Mouse (Mus musculus) liver, embryonic 14.5 days (tissue): ENCODE data around the gene Procr. TPM values are rescaled to one million over a fixed set of nuclear protein-coding genes. Genes with fewer than 3 reads are reported as not detected.

Experiments used
- ATAC-seq: fragments of 200-750 bp; cut with Nextera tagmentation; 2 replicates; pipeline ENCODE4 v1.8.0; 2017; ENCODE audit warnings: moderate number of reproducible peaks, mild to moderate bottlenecking, moderate library complexity; ENCODE audit not compliant: insufficient read depth
- DNase-seq, 3 experiments: peaks; one replicate each; pipeline ENCODE4 v3.0.0-alpha.2; 2012 to 2013; ENCODE audit warnings: low read depth in 3 of 3, low spot score in 3 of 3
- H3K27ac ChIP-seq: fragments of 300-500 bp; sonication (generic); 2 replicates; pipeline ENCODE4 v1.5.1; 2014; ENCODE audit warnings: moderate library complexity, mild to moderate bottlenecking, control low read depth, inconsistent platforms
- H3K27me3 ChIP-seq: fragments of 300-500 bp; sonication (generic); 2 replicates; pipeline ENCODE4 v1.6.1; 2014; ENCODE audit warnings: mild to moderate bottlenecking, low read length, moderate library complexity; ENCODE audit not compliant: control insufficient read depth, insufficient read depth
- H3K36me3 ChIP-seq: fragments of 300-500 bp; sonication (generic); replicated peaks from 2 replicates; pipeline ENCODE4 v1.6.1; 2014; ENCODE audit warnings: low read depth; ENCODE audit not compliant: control insufficient read depth, insufficient read depth
- H3K4me1 ChIP-seq, 2 experiments: fragments of 200-500 bp in 1 of 2; fragments of 300-500 bp in 1 of 2; sonication (generic) in 1 of 2; replicated peaks; 2 replicates each; pipeline ENCODE4 v1.6.1; 2012 to 2014; ENCODE audit warnings: antibody characterized with exemption in 1 of 2, inconsistent platforms in 1 of 2, low read length in 1 of 2; ENCODE audit not compliant: control insufficient read depth in 2 of 2, insufficient read depth in 2 of 2
- H3K4me2 ChIP-seq: fragments of 300-500 bp; sonication (generic); 2 replicates; pipeline ENCODE4 v1.6.1; 2014; ENCODE audit warnings: low read depth, mild to moderate bottlenecking, control low read depth, moderate library complexity
- H3K4me3 ChIP-seq, 2 experiments: fragments of 200-500 bp in 1 of 2; fragments of 300-500 bp in 1 of 2; sonication (generic) in 1 of 2; 2 replicates each; pipeline ENCODE4 v1.5.1; 2012 to 2014; ENCODE audit warnings: low read depth in 2 of 2, low read length in 2 of 2, mild to moderate bottlenecking in 2 of 2, control low read depth in 1 of 2, inconsistent platforms in 1 of 2, moderate library complexity in 1 of 2; ENCODE audit not compliant: insufficient read depth in 1 of 2
- H3K9ac ChIP-seq: fragments of 300-500 bp; sonication (generic); replicated peaks from 2 replicates; pipeline ENCODE4 v1.6.1; 2014; ENCODE audit warnings: mild to moderate bottlenecking, control low read depth, moderate library complexity
- H3K9me3 ChIP-seq: fragments of 300-500 bp; sonication (generic); 2 replicates; pipeline ENCODE4 v1.6.1; 2016; ENCODE audit warnings: low read length, mixed read lengths; ENCODE audit not compliant: control insufficient read depth
- CTCF ChIP-seq: IDR thresholded peaks from 2 replicates; pipeline ENCODE4 v1.5.1; 2016; ENCODE audit warnings: antibody characterized with exemption, low read depth, control low read depth
- EP300 ChIP-seq: IDR thresholded peaks from 2 replicates; pipeline ENCODE4 v1.6.1; 2016; ENCODE audit warnings: antibody characterized with exemption, low read depth
- WGBS: fragments of 180-500 bp; shearing (Covaris S2); extraction: QIAGEN DNeasy Blood & Tissue Kit; methylation state at CpG from one replicate; pipeline ENCODE4 v1.1.7; 2014; ENCODE audit not compliant: insufficient replicate concordance; 5-methylcytosine and 5-hydroxymethylcytosine counted together
- polyA plus RNA-seq, 2 experiments: library from polyadenylated mRNA; depleted of rRNA in 1 of 2; stranded (reverse) in 1 of 2; unstranded in 1 of 2; fragments of >200 nt; fragmentation: Nextera tagmentation in 1 of 2; extraction: Ambion mirVana in 1 of 2; gene quantifications; 2 replicates each; pipeline versions ENCODE4 v1.2.1 to v1.2.3; 2012 to 2014

The Procr gene
- polyA plus RNA-seq, 2 experiments = 0.74 to 0.93 TPM

GRCm38 (mm10) chr2:155798613-155799012 lies 47.7 kb downstream of the Procr start:
- ATAC-seq (no peak), DNase-seq (no peak)
- H3K27me3 ChIP-seq = no peaks in the 10 kb centered on the region
- whole genome bisulfite sequencing = 41% methylated on average over 3 of the region's 3 CpGs
- no peak overlapping the region for H3K27ac ChIP-seq
- no peaks in the 10 kb centered on the region for H3K4me1 ChIP-seq
- no peak overlapping the region for H3K4me2 ChIP-seq
- H3K9me3 ChIP-seq = no peaks in the 10 kb centered on the region
- H3K36me3 ChIP-seq = no peaks in the 10 kb centered on the region
- no peak for TF ChIP-seq EP300
- no peak for TF ChIP-seq CTCF
- no peak overlapping the region for H3K9ac ChIP-seq
- no peak overlapping the region for H3K4me3 ChIP-seq

GRCm38 (mm10) chr2:155802761-155803160 lies 51.8 kb downstream of the Procr start:
- ATAC-seq (no peak), DNase-seq (peak in 1 of 3 experiments; percentile 16)
- Histone ChIP-seq H3K27ac (no peak overlapping the region), H3K4me3 (no peak overlapping the region), H3K27me3 (no peaks in the 10 kb centered on the region; the same call in 1 of the 2 replicates), H3K4me2 (no peak overlapping the region), H3K9me3 (no peaks in the 10 kb centered on the region), H3K36me3 (no peaks in the 10 kb centered on the region), H3K4me1 (no peaks in the 10 kb centered on the region), H3K9ac (no peak overlapping the region)
- WGBS = 42% methylated on average over 3 of the region's 3 CpGs
- no peak for TF ChIP-seq EP300
- TF ChIP-seq CTCF = peak; percentile 67

DNA sequence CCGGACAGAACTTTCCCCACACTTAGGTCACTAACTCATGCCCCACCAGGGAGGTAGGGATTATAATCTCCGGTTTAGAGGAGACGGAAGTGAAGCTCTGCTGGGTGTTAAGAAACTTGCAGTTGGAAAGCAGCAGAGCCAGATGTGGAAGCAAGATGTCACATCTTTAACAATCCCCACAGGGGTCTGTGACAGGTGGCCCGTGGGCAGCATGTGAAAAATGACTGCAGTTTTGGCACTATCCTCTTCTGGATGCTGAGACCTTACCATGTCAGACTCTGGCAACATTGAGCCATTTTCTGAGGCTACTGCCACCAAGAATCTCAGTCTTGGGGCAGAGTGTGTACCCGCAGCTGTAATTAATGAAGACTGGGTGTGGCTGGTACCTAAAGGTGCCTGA lies 53.1 kb downstream of the Procr start:
- H3K4me2 ChIP-seq = no peak overlapping the region
- ATAC-seq = no peak
- H3K9me3 ChIP-seq = no peaks in the 10 kb centered on the region
- no peaks in the 10 kb centered on the region for H3K4me1 ChIP-seq
- WGBS = 41% methylated on average over 5 of the region's 5 CpGs
- H3K4me3 ChIP-seq = no peak overlapping the region
- no peak for DNase-seq
- H3K27me3 ChIP-seq = no peaks in the 10 kb centered on the region; the same call in 1 of the 2 replicates
- H3K9ac ChIP-seq = no peak overlapping the region
- H3K36me3 ChIP-seq = no peaks in the 10 kb centered on the region
- H3K27ac ChIP-seq = no peak overlapping the region
- TF ChIP-seq CTCF (no peak), EP300 (no peak)

Other genes with a start within 250 kb of the Procr start
- gene Acss2, start 233.2 kb upstream of the Procr start, polyA plus RNA-seq (2012; rRNA removed) = 13.8 and 14.3 TPM in 2 replicates
- gene Acss2, start 233.2 kb upstream of the Procr start, polyA plus RNA-seq (2014; fragmentation: Nextera tagmentation; extraction: Ambion mirVana) = 18.3 and 21.4 TPM in 2 replicates
- 0.35 and 0.83 TPM in 2 replicates for gene Ggt7, start 232.9 kb upstream of the Procr start, polyA plus RNA-seq (2012; rRNA removed)
- 0.18 and 0.20 TPM in 2 replicates for gene Ggt7, start 232.9 kb upstream of the Procr start, polyA plus RNA-seq (2014; fragmentation: Nextera tagmentation; extraction: Ambion mirVana)
- gene Gss, start 158.3 kb upstream of the Procr start, polyA plus RNA-seq (2012; rRNA removed) = 34.2 and 37.9 TPM in 2 replicates
- 64.6 and 69.5 TPM in 2 replicates for gene Gss, start 158.3 kb upstream of the Procr start, polyA plus RNA-seq (2014; fragmentation: Nextera tagmentation; extraction: Ambion mirVana)
- 1.7 and 3.0 TPM in 2 replicates for gene Myh7b, start 139.9 kb upstream of the Procr start, polyA plus RNA-seq (2012; rRNA removed)
- gene Myh7b, start 139.9 kb upstream of the Procr start, polyA plus RNA-seq (2014; fragmentation: Nextera tagmentation; extraction: Ambion mirVana) = 1.5 and 1.6 TPM in 2 replicates
- gene Trpc4ap, start 58.7 kb upstream of the Procr start, polyA plus RNA-seq (2012; rRNA removed) = 37.3 and 37.7 TPM in 2 replicates
- gene Trpc4ap, start 58.7 kb upstream of the Procr start, polyA plus RNA-seq (2014; fragmentation: Nextera tagmentation; extraction: Ambion mirVana) = 44.7 and 48.7 TPM in 2 replicates
- gene Edem2, start 21.6 kb upstream of the Procr start, polyA plus RNA-seq (2012; rRNA removed) = 12.0 and 13.9 TPM in 2 replicates
- gene Edem2, start 21.6 kb upstream of the Procr start, polyA plus RNA-seq (2014; fragmentation: Nextera tagmentation; extraction: Ambion mirVana) = 21.2 and 22.6 TPM in 2 replicates
- gene Gm17581, start 15.3 kb upstream of the Procr start, polyA plus RNA-seq (2012; rRNA removed) = not detected in 2 replicates
- gene Gm17581, start 15.3 kb upstream of the Procr start, polyA plus RNA-seq (2014; fragmentation: Nextera tagmentation; extraction: Ambion mirVana) = not detected in 2 replicates
- gene Mmp24, start 24.2 kb downstream of the Procr start, polyA plus RNA-seq (2012; rRNA removed) = 0.01 and 0.06 TPM in 2 replicates
- gene Mmp24, start 24.2 kb downstream of the Procr start, polyA plus RNA-seq (2014; fragmentation: Nextera tagmentation; extraction: Ambion mirVana) = not detected in 2 replicates
- gene BC029722, start 68.3 kb downstream of the Procr start, polyA plus RNA-seq (2012; rRNA removed) = 3.7 and 5.0 TPM in 2 replicates
- 2.6 and 2.7 TPM in 2 replicates for gene BC029722, start 68.3 kb downstream of the Procr start, polyA plus RNA-seq (2014; fragmentation: Nextera tagmentation; extraction: Ambion mirVana)
- gene Eif6, start 75.8 kb downstream of the Procr start, polyA plus RNA-seq (2012; rRNA removed) = 40.9 and 62.4 TPM in 2 replicates
- gene Eif6, start 75.8 kb downstream of the Procr start, polyA plus RNA-seq (2014; fragmentation: Nextera tagmentation; extraction: Ambion mirVana) = 128 TPM in 2 replicates
- not detected in 2 replicates for gene Fam83c, start 83.7 kb downstream of the Procr start, polyA plus RNA-seq (2012; rRNA removed)
- 0.05 and 0.09 TPM in 2 replicates for gene Fam83c, start 83.7 kb downstream of the Procr start, polyA plus RNA-seq (2014; fragmentation: Nextera tagmentation; extraction: Ambion mirVana)
- gene Uqcc1, start 179.2 kb downstream of the Procr start, polyA plus RNA-seq (2012; rRNA removed) = 10.5 and 17.4 TPM in 2 replicates
- gene Uqcc1, start 179.2 kb downstream of the Procr start, polyA plus RNA-seq (2014; fragmentation: Nextera tagmentation; extraction: Ambion mirVana) = 25.6 and 31.6 TPM in 2 replicates
- not detected in 2 replicates for gene Gm15557, start 189.6 kb downstream of the Procr start, polyA plus RNA-seq (2012; rRNA removed)
- not detected in 2 replicates for gene Gm15557, start 189.6 kb downstream of the Procr start, polyA plus RNA-seq (2014; fragmentation: Nextera tagmentation; extraction: Ambion mirVana)
- gene Gdf5, start 194.2 kb downstream of the Procr start, polyA plus RNA-seq (2012; rRNA removed) = 0.02 and 0.09 TPM in 2 replicates
- not detected in 2 replicates for gene Gdf5, start 194.2 kb downstream of the Procr start, polyA plus RNA-seq (2014; fragmentation: Nextera tagmentation; extraction: Ambion mirVana)
- 6.0 and 9.8 TPM in 2 replicates for gene Cep250, start 205.3 kb downstream of the Procr start, polyA plus RNA-seq (2012; rRNA removed)
- 7.4 and 9.3 TPM in 2 replicates for gene Cep250, start 205.3 kb downstream of the Procr start, polyA plus RNA-seq (2014; fragmentation: Nextera tagmentation; extraction: Ambion mirVana)